Mouse (Mus musculus): ENCODE data around the gene Gpc4.

- no peak for TF ChIP-seq CTCF (IDR thresholded peaks at IDR 0.05; ENCODE audit: extremely low read depth, insufficient read depth, low read length)
- TF ChIP-seq POLR2A (IDR thresholded peaks at IDR 0.05; ENCODE audit: extremely low read depth, insufficient read depth, low read length): no peak
Observed at GRCm38 (mm10) chrX:52039875-52040274, 125.2 kb downstream of the Gpc4 start.
